Mouse (Mus musculus) CD4-positive helper T cell, adult 2 months (primary cell): ENCODE measurements around the gene Gm26727.
"Not testable (repeated sequence)": the region's sequence is repeated elsewhere in the genome, so short reads cannot be mapped to it uniquely, and the experiment has no call there.

Experiments used
- DNase-seq: peaks from one replicate; pipeline ENCODE4 v3.0.0-alpha.2; 2012; ENCODE audit warnings: low read depth, missing footprints, low spot score

Gene Gm26727

DNA sequence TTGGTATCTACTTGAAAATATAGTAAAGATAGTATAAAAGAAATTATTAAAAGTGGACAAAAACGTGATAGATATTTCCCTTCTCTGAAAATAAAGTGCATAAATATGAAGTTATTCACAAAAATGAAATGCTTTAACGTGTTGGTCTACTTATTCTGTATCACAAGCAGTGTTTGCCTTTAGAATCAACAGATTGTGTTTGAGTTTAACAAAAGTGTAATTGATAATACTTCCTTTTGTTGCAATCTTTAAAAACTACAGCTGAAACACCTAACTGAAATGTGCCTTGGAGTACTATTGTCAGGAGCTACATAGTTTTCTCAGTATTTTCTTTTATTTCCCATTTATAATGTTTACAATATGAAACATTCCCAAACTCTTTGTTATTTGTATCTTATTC lies at the start of gene Gm26727:
Gene Gm26727, minus strand, starts transcription at position 101 of the 400 bp plus-strand sequence.
- no peak for DNase-seq

DNA sequence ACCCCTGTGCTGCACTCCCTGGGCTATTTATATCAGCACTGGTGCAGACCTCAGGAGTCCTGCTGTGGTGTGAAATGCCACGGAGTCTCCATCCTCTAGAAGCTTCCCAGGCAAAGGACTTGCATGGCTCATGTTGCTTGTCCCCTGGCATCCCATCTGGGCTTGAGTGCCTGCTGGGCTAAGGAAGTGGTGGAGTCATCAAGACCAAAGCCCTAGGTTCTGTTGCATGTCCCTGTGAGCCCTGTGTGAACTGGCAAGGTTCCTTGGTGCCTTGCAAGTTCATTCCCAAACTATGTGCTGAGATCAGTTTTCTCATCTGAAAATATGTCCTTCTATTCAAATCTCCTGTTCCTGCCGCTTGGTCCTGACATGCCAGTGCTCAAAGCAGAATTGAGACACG lies 48.1 kb upstream of the Gm26727 start:
- no peak for DNase-seq

DNA sequence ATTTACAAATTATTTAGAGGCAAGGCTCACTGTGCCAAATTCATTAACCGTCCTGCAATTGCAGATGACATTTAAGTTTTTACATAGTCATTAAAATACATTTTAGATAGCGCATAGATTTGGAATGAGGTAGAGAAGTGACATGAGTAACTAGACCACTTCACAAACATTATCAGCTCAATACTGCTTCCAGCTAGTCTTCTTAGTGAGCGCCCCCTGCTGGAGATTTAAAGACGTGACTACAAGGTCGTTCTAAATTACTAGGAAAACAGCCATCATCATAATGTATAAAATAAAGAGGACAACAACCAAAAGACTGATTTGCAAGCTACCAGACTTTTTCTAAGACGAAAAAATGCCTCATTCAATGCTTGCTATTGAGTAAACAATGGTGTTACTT lies 44.8 kb upstream of the Gm26727 start:
- no peak for DNase-seq

DNA sequence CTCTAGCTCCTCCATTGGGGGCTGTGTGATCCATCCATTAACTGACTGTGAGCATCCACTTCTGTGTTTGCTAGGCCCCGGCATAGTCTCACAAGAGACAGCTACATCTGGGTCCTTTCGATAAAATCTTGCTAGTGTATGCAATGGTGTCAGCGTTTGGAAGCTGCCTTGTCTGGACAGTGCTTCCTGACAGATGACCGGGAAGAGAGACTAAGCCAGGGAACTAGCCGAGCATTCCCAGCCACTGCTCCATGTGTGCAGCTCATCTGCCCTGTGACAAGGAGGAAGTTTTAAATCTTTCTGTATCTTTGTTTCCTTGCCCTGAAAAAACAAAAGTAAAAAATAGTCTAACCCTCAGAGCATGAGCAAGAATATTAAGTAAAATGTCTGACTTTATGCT lies 37.0 kb upstream of the Gm26727 start:
- not testable (repeated sequence) for DNase-seq

DNA sequence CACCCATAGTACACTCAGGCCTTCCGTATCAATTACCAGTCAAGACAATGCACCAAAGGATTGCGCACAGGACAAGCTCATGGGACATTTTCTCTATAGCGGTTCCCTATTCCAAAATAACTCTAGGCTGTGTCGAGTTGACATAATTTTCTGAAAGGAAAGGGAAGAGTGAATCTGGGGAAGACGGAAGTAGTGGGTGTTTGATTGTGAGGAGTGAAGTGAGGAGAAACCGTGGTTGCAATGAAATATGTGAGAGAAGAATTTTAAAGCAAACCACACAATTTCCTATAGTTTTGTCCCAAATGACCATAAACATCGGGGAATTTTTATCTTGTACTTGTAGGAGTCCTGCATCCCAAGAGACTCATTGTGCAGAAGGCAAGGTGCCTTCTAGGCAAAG lies 34.1 kb upstream of the Gm26727 start:
- no peak for DNase-seq

DNA sequence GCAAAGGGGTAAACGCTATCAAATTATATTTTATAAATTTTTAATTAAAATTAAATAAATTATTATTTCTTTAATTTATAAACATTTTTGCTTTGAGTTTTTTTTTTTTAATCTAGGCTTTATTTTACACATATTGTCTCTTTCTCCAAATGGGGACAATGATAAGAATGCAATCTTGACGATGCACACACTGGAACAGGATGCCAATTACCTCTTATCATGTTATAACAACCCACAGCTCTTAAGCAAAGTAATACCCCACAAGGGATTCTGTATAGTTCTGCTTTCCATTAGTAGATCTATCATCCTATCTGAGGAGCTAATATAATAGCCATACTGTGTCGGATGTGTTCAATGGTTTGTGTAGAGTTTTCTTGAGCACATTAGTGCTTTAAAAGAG lies 27.9 kb upstream of the Gm26727 start:
- DNase-seq: no peak

DNA sequence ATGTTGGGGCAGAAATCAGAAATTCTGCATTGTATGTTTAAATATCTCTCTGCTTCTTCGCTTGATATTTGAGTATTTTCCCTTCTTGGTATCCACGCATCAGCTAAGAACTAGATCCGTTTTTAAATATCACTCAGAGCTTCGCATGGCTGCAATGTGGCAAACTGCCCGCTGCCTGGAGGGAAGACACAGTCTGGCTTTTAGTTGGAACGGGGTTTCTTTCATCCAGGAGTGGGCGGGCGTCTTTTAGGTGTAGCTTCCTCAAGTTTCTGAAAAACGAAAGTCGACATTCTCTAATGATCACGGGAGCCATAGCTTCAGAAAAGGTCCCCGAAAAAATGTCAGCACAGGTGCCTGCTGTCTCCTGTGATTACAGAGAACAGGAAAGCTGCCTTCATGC lies 14.2 kb upstream of the Gm26727 start:
- DNase-seq: no peak

DNA sequence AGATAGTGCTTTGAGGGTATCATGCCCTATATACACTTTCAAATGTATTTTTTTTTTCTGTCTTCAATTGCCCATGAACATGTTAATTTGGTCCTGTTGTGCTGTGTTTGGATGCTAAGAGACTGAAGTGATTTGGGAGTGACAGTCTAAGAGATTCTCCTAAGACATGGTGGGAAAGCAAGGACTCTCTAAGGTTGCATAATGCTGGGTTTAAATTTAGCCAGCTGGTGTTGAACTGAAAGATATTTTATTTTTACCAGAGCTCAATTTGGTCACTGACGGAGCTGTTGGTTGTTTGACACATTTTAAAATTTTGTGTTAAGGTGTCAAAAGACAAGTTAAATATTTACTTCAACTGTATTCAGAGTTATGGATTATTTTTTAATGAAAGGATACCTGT lies 13.8 kb upstream of the Gm26727 start:
- DNase-seq: no peak

DNA sequence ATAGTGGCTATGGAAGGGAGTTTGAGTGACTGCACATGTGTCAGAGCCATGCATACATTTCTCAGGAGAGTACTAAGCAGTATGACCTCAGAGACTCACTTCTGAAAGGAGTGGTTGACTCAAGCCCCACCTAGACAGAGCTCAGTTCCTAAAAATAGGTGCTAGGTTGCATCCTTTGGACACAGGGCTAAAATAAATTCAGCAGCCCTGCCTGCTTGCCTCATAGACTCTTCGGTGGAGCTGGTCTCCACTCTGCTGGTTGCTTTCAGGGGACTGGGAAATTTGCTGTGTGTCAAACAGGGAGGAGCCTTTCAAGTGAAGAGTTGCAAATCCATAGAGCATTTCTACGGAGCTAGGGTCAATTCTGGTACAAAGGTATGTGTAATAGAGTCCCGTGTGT lies 12.8 kb upstream of the Gm26727 start, which contains the start of gene Xirp2:
Gene Xirp2, plus strand, starts transcription at position 223 of the 400 bp plus-strand sequence.
- no peak for DNase-seq

DNA sequence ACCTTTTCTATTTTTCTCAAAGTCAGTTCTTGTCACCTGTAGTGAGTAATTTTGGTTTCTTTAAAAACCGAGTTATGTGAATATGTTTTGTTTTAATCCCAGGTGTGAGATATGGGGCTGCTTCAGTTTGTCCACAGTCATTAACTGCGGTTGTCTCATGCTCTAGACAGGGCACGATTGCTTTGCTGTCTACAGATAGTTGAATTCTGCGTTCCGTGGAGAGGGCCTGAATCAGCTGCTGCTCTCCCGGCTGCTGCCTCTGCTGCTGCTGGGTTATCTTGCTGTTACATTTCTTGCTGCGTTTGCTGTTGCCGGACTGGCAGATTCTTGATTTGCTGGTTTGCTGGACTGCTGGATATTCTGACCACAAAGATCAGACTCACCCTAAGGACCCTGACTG lies 5.3 kb upstream of the Gm26727 start:
- DNase-seq: no peak

DNA sequence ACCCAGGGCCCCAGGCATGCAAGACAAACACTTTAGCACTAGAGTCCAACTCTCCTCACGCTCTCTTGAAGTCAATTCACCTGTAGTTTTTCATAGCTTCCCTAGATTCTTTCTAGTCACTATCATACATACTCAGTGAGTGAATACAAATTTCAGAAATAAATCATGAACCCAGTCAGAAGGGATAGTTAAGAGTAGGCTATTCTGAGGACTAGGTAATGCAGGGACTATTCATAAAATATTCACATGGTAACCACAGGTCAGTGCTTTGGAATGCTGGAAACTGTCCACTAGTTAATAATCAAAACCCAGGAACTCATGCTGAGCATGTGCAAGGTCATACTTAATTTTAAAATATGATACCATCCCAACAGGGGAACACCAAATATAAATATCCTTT lies 10.2 kb downstream of the Gm26727 start:
- DNase-seq: no peak

DNA sequence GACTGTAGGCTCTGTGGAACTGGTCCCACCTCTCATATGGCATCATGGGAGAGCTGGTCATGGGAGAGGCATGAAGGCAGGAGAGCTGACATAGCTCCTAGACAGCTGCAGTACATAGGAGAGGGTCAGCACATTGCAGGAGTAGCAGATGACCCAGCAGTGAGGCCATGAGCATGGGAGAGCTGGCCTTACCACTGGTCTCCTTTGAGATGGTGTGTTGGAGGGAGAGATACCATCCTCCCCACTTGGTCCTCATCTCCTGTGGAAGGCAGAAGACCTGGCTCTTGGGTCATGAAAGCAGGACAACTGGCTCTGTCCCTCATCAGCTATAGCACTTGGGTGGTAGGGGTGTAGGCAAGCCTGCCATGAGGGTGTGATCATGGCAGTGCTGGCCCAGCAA lies 12.1 kb downstream of the Gm26727 start:
- DNase-seq: no peak

DNA sequence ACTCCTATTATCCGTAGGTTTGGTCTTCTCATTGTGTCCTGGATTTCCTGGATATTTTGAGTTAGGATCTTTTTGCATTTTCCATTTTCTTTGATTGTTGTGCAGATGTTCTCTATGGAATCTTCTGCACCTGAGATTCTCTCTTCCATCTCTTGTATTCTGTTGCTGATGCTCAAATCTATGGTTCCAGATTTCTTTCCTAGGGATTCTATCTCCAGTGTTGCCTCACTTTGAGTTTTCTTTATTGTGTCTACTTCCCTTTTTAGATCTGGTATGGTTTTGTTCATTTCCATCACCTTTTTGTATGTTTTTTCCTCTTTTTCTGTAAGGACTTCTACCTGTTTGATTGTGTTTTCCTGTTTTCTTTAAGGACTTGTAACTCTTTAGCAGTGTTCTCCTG lies 19.6 kb downstream of the Gm26727 start, which contains the start of gene Gm21830:
Gene Gm21830, plus strand, starts transcription at position 301 of the 400 bp plus-strand sequence.
- DNase-seq: not testable (repeated sequence)
